In the genomic region with DNA sequence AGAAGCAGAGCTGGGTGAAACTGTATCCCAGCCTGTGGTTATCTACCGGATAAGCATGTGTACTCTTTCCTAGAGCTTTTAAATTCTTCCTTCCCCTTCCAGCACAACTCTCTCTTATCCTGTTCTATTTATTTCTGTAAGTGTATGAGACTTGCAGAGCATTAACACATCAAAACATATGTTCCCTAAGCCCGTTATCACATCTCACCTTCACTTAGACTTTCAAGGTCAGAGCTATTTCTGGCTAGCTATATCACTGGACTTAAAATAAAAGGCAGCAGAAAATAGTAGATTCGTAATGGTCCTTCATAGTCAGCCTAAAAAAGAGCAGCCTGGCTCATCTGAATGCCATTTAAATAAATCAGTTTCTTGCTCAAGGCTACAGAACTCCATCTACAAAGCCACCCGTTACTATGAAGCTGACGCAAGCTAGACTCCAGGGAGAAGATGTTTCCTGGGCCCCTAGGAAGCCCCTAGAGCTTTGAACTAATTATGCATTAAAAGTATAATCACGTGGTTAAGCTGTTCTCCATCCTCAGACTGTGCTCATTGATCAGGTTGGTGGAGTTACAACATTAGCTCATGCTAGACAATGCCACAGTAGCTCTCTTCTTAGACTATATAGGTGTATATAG, we compare ENCODE assay signal across 13 mouse cellular contexts. TPM values are rescaled to one million over a fixed set of nuclear protein-coding genes. Genes with fewer than 3 reads are reported as not detected.
DNase-seq lines count a peak whose midpoint lies in the region; ATAC-seq and TF ChIP-seq lines count a peak whose summit lies in the region.
"Had no signal": no experiment of that assay in that cellular context is flagged by ENCODE, and none has a peak within 500 bp of the region (broad histone marks: within the 10 kb centered on the region; RNA-seq: fewer than 3 reads in every experiment).

No protein-coding gene starts in this region.

- no peaks in the 10 kb centered on the region for H3K9me3 ChIP-seq in heart, embryonic 10.5 days
- no peaks in the 10 kb centered on the region for H3K9me3 ChIP-seq in forebrain, embryonic 16.5 days (ENCODE audit: control insufficient read depth, low read length)
- no peaks in the 10 kb centered on the region for H3K9me3 ChIP-seq in neural tube, embryonic 14.5 days (ENCODE audit: control insufficient read depth, low read length)
- H3K9me3 ChIP-seq: embryonic facial prominence, embryonic 12.5 days; liver, embryonic 15.5 days had no signal

- peaks cover 17% of the 10 kb centered on the region; the same call in 1 of the 2 replicates for H3K4me1 ChIP-seq in heart, embryonic 10.5 days
- peaks cover 11% of the 10 kb centered on the region for H3K4me1 ChIP-seq in forebrain, embryonic 16.5 days (replicated peaks; ENCODE audit: control insufficient read depth, insufficient read depth, low read length)
- H3K4me1 ChIP-seq in neural tube, embryonic 14.5 days (ENCODE audit: control insufficient read depth, insufficient read depth, low read length): no peaks in the 10 kb centered on the region
- H3K4me1 ChIP-seq: embryonic facial prominence, embryonic 12.5 days; liver, embryonic 15.5 days had no signal

- ATAC-seq in forebrain, embryonic 16.5 days: peak; percentile 42; the same call in 1 of the 2 replicates
- peak; percentile 54; the same call in 1 of the 2 replicates for ATAC-seq in neural tube, embryonic 14.5 days (ENCODE audit: low read depth)
- ATAC-seq: intestine, postnatal 0 days had no signal

- intact Hi-C loops in heart, postnatal 25 days (cut with DNase I): no loop called here
- intact Hi-C loops in gastrocnemius, adult 2 months (cut with DNase I): no loop called here

- no peaks in the 10 kb centered on the region for H3K36me3 ChIP-seq in heart, embryonic 10.5 days
- H3K36me3 ChIP-seq in forebrain, embryonic 16.5 days (ENCODE audit: control insufficient read depth, insufficient read depth): no peaks in the 10 kb centered on the region
- no peaks in the 10 kb centered on the region for H3K36me3 ChIP-seq in neural tube, embryonic 14.5 days (ENCODE audit: control insufficient read depth, insufficient read depth, low read length)
- H3K36me3 ChIP-seq: embryonic facial prominence, embryonic 12.5 days; G1E; liver, embryonic 15.5 days had no signal

- TF ChIP-seq CTCF in layer of hippocampus, adult 2 months (conservative IDR thresholded peaks at IDR 0.05): no peak
- no peak for TF ChIP-seq CTCF in gastrocnemius, adult 2 months (IDR thresholded peaks at IDR 0.05)

- WGBS in heart, embryonic 10.5 days: 36% methylated on average over 6 of the region's 6 CpGs
- WGBS in forebrain, embryonic 16.5 days: 54% methylated on average over 6 of the region's 6 CpGs
- WGBS in neural tube, embryonic 14.5 days: 45% methylated on average over 6 of the region's 6 CpGs

- H3K27me3 ChIP-seq in heart, embryonic 10.5 days (ENCODE audit: insufficient read depth, poor library complexity, severe bottlenecking): no peaks in the 10 kb centered on the region
- H3K27me3 ChIP-seq in forebrain, embryonic 16.5 days (replicated peaks; ENCODE audit: control insufficient read depth, insufficient read depth, low read length): no peaks in the 10 kb centered on the region
- no peaks in the 10 kb centered on the region for H3K27me3 ChIP-seq in neural tube, embryonic 14.5 days (ENCODE audit: control insufficient read depth, insufficient read depth, low read length)
- H3K27me3 ChIP-seq: embryonic facial prominence, embryonic 12.5 days; liver, embryonic 15.5 days had no signal

- DNase-seq in heart, embryonic 10.5 days (ENCODE audit: low spot score): no peak
- no peak for DNase-seq in heart, postnatal 25 days (ENCODE audit: low spot score)
- DNase-seq in layer of hippocampus, adult 2 months (ENCODE audit: low spot score in 2 of 2): no peak
- DNase-seq in layer of hippocampus, postnatal 36 days: no peak
- DNase-seq in gastrocnemius, adult 2 months: no peak
- DNase-seq: adrenal gland, postnatal 25 days; kidney, postnatal 10 days had no signal

- H3K9ac ChIP-seq in forebrain, embryonic 16.5 days (replicated peaks; ENCODE audit: low read depth, low read length): no peak overlapping the region
- H3K9ac ChIP-seq in neural tube, embryonic 14.5 days (replicated peaks; ENCODE audit: low read depth, low read length): no peak overlapping the region
- H3K9ac ChIP-seq: embryonic facial prominence, embryonic 12.5 days; liver, embryonic 15.5 days had no signal

- H3K4me2 ChIP-seq in forebrain, embryonic 16.5 days (ENCODE audit: low read length): no peak overlapping the region
- H3K4me2 ChIP-seq in neural tube, embryonic 14.5 days (ENCODE audit: low read depth, low read length): no peak overlapping the region
- H3K4me2 ChIP-seq: embryonic facial prominence, embryonic 12.5 days; liver, embryonic 15.5 days had no signal

- 0 out of 2 replicates have a peak overlapping the region, but pooled peaks have one; percentile 6 for H3K4me3 ChIP-seq in heart, embryonic 10.5 days
- peak overlapping the region; percentile 0; the same call in 1 of the 2 replicates for H3K4me3 ChIP-seq in layer of hippocampus, adult 2 months
- no peak overlapping the region for H3K4me3 ChIP-seq in forebrain, embryonic 16.5 days (replicated peaks; ENCODE audit: low read length)
- no peak overlapping the region for H3K4me3 ChIP-seq in neural tube, embryonic 14.5 days (ENCODE audit: low read depth, low read length)
- H3K4me3 ChIP-seq in gastrocnemius, adult 2 months: no peak overlapping the region
- H3K4me3 ChIP-seq: embryonic facial prominence, embryonic 12.5 days; liver, embryonic 15.5 days had no signal

- H3K27ac ChIP-seq in heart, embryonic 10.5 days: peak overlapping the region; percentile 84
- H3K27ac ChIP-seq in layer of hippocampus, adult 2 months: peak overlapping the region; percentile 95
- H3K27ac ChIP-seq in forebrain, embryonic 16.5 days (ENCODE audit: low read length): peak overlapping the region; percentile 61
- no peak overlapping the region for H3K27ac ChIP-seq in neural tube, embryonic 14.5 days (ENCODE audit: low read depth, low read length)
- no peak overlapping the region for H3K27ac ChIP-seq in gastrocnemius, adult 2 months
- H3K27ac ChIP-seq: embryonic facial prominence, embryonic 12.5 days; liver, embryonic 15.5 days had no signal

RNA-seq across cellular contexts. Expression of a gene that starts 18.8 kb away (rescaled TPM):
- polyA plus RNA-seq in heart, embryonic 10.5 days (2016; fragmentation: Nextera tagmentation; extraction: Ambion mirVana): 5.0 and 6.0 TPM in 2 replicates
- 1 to 10 TPM; 1.4 TPM for total RNA-seq in heart, postnatal 25 days (2021)
- 100 to 1,000 TPM; 393 to 398 TPM for total RNA-seq in layer of hippocampus, adult 2 months (2021)
- total RNA-seq in layer of hippocampus, postnatal 36 days (2021): 100 to 1,000 TPM; 374 to 393 TPM
- polyA plus RNA-seq in forebrain, embryonic 16.5 days (2015; fragmentation: Nextera tagmentation; extraction: Ambion mirVana): 1.4 and 2.1 TPM in 2 replicates
- 3.8 and 8.2 TPM in 2 replicates for polyA plus RNA-seq in neural tube, embryonic 14.5 days (2014; fragmentation: Nextera tagmentation; extraction: Ambion mirVana)
- total RNA-seq in gastrocnemius, adult 2 months (2021): under 1 TPM; 0.42 to 0.59 TPM
- polyA plus RNA-seq: G1E; intestine, postnatal 0 days; liver, embryonic 15.5 days had no signal

Comparison
In these comparisons a context has a peak if more than half of its experiments do, and no peak if none do; other contexts are left out.
1. H3K27ac ChIP-seq: peak in heart, embryonic 10.5 days (single experiment), layer of hippocampus, adult 2 months (single experiment) and forebrain, embryonic 16.5 days (single experiment); none in neural tube, embryonic 14.5 days (single experiment) and gastrocnemius, adult 2 months (single experiment).
2. H3K4me3 ChIP-seq: peak in heart, embryonic 10.5 days (single experiment) and layer of hippocampus, adult 2 months (single experiment); none in forebrain, embryonic 16.5 days (single experiment), neural tube, embryonic 14.5 days (single experiment) and gastrocnemius, adult 2 months (single experiment).
3. RNA of a gene that starts 18.8 kb away (total RNA-seq): 393 to 398 TPM in layer of hippocampus, adult 2 months and 374 to 393 TPM in layer of hippocampus, postnatal 36 days; 1.4 TPM in heart, postnatal 25 days and 0.42 to 0.59 TPM in gastrocnemius, adult 2 months; every median in the first group is over 100 times any median in the second.